Mouse (Mus musculus) T-helper 2 cell (primary cell): Measurements from ENCODE around the gene Hpd.

Experiments used
- in situ Hi-C: fragments of 300-600 bp; cut with MboI, MseI; formaldehyde crosslinking; loops from one replicate; pipeline ENCODE4 v1.15.1; 2025; ENCODE audit warnings: high pct_unique_total_duplicates

Gene Hpd

DNA sequence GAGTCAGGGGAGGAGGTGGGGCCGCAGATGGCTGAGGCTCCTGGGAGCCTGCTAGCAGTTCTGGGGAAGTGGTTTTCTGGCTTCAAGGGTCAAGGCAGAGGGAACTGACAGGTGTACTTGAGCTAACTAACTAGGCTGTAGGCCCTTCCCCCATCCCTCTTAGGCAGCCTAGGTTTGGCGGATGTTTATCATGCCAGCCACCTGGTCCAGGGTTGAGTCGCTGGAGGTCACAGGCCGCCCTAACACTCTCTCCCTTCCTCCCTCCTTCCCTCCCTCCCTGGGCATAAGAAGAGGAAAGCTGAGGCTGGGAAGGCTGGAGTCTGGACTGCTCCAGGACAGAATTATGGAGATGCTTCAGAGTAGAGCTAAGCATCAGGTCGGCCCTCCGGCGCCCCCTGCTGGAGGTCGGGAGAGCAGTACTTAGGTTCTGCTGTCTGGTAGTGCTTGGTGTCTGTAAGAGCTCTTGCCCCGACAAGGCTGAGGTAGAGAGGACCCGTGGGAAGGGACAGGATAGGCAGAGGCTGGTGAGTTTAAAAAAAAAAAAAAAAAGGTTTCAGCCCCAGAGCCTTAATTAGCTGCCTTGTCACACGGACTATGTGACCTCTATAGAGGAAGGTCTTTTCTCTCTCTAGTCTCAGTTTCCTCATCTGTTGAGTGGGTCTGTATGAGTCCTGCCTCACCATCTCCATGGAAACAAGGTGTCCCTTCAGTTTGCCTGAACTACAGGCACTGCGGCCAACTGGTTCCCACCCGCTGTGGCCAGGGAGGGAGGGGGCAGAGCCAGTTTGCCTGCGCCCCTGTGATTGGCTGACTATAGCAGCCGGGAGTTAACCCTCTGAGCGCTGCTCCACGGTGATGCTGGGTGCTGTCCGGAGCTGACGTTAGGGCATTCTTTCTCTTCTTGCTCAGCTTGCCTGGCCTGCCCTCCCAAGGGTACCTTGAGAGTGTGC lies 32.8 kb downstream of the Hpd start:
- in situ Hi-C loops: loop anchor here (5.0 to 25.0 kb wide), 4 partner anchors 72 to 1762 kb away; partner anchors contain the start of genes Ccdc63, Kmt5a, Naa25 and Sbno1

DNA sequence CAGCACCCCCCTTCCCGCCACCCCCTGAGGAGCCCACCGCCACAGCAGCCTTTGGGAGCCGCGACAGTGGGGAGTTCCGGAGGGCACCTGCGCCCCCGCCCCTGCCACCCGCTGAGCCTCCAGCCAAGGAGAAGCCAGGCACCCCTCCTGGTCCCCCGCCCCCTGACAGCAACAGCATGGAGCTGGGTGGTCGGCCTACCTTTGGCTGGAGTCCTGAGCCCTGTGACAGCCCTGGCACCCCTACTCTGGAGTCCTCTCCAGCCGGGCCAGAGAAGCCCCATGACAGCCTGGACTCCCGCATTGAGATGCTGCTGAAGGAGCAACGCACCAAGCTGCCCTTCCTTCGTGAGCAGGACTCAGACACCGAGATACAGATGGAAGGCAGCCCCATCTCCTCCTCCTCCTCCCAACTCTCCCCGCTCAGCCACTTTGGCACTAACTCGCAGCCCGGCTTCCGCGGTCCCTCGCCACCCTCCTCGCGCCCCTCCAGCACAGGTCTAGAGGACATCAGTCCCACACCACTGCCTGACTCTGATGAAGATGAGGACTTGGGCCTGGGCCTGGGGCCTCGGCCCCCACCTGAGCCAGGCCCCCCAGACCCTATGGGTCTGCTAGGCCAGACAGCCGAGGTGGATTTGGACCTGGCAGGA lies 34.3 kb downstream of the Hpd start:
- in situ Hi-C loops: loop anchor here (25.0 kb wide), 3 partner anchors 1011 to 1761 kb away; partner anchors contain the start of genes Ccdc63, Kmt5a, Naa25 and Sbno1

DNA sequence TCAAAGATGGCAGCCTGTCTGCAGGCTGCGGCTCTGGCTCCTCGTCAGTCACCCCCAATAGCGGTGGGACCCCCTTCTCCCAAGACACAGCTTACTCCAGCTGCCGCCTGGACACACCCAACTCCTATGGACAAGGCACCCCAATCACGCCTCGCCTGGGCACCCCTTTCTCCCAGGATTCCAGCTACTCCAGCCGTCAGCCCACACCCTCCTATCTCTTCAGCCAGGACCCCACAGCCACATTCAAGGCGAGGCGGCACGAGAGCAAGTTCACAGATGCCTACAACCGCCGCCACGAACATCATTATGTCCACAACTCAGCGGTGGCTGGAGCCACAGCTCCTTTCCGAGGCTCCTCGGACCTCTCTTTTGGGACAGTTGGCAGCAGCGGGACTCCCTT lies 35.0 kb downstream of the Hpd start:
- in situ Hi-C loops: loop anchor here (25.0 kb wide), 3 partner anchors 1010 to 1760 kb away; partner anchors contain the start of genes Ccdc63, Kmt5a, Naa25 and Sbno1

DNA sequence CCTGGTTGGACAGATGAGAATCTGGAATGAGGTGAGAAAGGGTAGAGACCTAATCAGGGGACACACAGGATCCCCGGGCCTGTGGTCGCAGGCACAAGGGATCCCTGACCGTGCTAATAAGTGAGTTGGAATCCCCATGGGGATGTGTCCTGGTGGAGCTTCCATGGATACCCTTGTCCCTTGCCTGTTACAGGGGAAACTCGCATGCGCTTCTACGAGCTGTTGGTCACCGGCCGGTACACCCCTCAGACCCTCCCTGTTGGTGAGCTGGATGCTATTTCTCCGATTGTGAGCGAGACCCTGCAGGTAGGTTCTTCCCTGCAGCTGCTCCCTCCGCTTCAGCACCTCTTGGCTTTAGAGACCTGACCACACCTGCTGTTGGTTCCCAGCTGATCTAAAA lies 36.2 kb downstream of the Hpd start:
- in situ Hi-C loops: loop anchor here (25.0 kb wide), 3 partner anchors 1009 to 1759 kb away; partner anchors contain the start of genes Ccdc63, Kmt5a, Naa25 and Sbno1

DNA sequence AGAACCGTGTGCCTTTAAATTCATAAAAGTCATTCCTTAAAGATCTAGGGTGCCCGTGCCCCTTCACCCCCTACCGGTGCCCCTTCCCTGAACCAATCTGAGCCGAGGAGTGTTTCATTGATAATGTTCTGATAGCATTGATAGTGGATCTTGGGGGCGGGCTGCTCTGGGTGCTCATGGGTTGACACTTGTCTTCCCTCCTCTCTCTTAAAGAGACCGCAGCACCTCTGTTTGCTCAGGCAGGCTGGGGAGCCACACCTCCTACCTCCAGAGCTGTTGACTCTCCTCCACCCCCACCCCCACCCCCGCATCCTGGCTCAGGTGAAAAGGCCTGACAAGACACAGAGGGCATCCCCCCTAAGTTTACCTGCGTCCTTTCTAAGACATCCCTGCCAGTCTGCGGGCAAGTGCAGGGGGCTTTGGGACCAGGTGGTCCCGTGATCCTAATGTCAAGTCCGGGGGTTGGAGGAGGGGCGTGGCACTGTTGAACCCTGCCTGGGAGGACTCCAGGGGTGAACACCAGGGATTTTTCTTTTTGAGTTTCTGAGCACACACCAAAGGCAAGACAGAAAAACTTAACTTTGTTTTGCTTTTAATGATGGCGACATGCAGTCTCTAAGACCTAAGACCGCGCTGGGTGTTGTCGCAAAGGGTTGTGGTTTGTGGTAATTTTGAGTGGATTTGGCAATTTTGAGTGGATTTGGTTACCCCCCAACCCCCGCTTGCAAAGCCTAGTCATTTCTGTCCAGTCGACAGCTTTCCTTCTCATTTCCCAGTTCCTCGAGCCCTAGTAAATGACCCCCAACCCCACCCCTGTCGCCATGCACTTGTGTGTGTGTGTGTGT lies 37.6 kb downstream of the Hpd start:
- in situ Hi-C loops: loop anchor here (25.0 kb wide), 3 partner anchors 1008 to 1758 kb away; partner anchors contain the start of genes Ccdc63, Kmt5a, Naa25 and Sbno1

DNA sequence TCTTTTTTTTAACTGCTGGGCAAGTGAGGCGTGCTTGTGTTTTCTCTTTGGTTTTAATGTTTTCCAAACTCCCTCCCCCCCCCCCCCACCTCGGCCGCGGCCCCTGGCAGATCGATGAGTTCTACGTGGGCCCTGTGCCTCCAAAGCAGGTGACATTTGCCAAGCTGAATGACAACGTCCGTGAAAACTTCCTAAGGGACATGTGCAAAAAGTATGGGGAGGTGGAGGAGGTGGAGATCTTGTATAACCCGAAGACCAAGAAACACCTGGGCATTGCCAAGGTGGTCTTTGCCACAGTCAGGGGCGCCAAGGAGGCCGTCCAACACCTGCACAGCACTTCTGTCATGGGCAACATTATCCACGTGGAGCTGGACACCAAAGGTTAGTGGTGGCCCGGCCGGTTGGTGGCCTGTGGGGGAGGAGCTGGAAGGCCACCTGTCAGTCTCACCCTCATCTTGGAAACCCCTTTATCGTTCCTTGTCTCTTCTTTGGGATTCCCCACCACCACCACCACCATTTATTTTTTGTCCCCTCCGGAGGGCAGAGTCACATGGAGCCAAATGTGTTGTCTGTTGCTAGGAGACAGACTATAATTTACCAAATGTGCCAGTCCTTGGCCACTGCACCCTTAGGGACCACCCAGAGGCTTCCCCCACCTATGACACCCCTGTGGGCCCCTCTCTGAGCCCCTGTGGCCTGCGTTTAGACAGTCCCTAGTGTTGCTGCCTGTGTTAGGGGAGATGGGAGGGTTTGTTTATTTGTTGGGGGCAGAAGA lies 38.4 kb downstream of the Hpd start:
- in situ Hi-C loops: loop anchor here (25.0 kb wide), 3 partner anchors 1007 to 1757 kb away; partner anchors contain the start of genes Ccdc63, Kmt5a, Naa25 and Sbno1

DNA sequence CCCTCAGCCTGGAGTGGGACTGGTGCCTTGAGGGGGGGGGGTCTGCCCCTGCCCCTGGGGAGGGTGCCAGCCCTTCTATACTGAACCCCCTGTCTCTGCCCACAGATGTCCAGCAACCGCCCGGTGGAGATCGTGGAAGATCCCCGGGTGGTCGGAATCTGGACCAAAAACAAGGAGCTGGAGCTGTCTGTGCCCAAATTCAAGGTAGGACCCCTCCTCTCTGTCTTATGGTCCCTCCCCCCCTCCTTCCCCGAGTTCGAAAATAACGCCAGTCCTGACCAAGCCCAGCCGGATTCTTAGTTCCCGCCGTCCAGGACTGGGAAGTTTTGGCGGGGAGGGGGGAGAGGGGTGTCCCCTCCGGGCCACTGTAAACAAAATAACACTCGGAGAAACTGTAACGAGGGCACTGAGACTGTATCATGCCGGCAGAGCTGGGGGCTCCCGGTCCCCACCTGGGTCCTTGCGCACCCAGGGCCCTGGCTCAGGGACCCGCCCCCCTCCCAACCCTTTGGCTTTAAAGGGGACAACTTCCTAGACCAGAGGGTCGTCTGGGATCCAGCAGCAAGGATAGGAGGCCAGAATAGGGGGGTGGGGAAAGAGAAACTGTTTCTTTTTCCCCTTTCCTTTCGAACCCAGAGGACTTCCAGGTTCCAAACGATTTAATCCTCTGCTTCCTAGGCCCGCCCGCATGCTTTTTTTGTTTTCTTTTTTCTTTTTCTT lies 39.1 kb downstream of the Hpd start:
- in situ Hi-C loops: loop anchor here (25.0 kb wide), 3 partner anchors 1006 to 1756 kb away; partner anchors contain the start of genes Ccdc63, Kmt5a, Naa25 and Sbno1

DNA sequence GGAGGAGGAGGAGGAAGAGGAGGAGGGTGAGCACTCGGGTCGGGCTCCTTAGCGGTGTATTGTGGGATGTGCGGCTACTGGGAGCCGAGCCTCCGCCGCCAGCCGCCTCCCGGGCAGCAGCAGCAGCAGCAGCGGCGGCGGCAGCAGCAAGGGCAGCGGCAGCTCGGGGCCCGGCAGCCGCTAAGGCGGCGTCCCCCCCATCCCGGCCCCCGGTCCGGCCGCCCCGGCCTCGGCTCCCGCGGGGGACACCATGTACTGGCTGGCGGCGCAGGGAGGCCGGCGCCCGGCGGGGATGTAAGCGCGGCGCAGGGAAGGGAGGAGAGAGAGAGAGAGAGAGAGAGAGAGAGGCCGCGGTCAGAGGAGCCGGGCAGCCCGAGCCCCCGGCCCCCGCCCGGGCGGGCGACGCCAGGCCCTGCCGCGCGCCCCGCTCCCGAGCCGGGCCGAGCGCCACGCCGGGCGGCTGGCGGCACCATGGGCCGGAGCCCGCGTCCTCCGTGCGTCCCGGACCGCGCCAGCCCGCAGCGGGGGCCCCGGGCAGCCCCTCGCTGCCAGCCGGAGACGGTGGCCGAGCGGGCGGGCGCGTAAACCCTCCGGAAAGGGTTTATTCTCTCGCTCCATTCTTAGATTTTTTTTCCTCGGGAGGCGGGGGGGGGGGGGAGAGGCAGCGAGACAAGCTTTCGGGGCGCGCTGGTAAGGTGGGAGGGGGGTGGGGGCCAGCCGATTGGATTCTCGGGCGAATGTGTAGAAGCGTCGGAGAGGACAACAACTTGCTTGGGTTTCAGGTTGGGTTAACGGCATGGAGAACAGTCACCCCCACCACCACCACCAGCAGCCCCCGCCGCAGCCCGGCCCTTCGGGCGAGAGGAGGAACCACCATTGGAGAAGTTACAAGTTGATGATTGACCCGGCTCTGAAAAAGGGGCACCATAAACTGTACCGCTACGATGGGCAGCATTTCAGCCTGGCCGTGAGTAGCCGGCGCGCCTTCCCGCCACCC lies 40.1 kb downstream of the Hpd start, which contains the start of gene Setd1b:
Gene Setd1b, plus strand, starts transcription at position 33 of the 997 bp plus-strand sequence.
- in situ Hi-C loops: loop anchor here (25.0 kb wide), 3 partner anchors 1005 to 1755 kb away; partner anchors contain the start of genes Ccdc63, Kmt5a, Naa25 and Sbno1

DNA sequence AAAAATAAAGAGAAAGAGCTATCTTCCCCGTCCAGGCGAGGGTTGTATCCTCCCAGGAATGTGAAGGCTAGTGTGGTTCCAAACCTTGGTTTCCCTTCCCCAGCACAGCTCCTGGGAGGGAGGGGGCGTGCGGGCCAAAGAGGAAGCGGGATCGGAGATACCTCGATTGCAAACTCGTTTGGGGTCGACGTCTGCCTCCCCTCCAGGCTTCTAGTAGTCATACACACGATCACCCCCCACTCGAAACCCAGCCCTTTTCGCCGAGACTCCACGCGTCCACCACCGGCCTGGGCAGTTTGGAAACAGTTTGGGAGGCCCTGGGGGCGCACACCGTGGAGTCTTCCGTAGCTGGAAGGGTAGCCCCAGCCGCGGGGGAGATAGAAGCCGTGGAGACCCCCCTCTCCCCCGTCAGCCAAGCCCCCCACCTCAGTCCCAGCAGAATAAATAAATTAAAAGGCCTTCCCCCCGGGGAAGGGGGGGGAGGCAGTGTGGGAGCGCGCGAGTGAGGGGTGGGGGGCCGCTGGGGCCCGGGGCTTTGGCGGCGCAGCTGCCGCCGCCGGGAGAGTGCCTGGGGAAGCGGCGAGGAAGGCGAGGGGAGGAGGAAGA lies 40.9 kb downstream of the Hpd start:
- in situ Hi-C loops: loop anchor here (25.0 kb wide), 3 partner anchors 1004 to 1754 kb away; partner anchors contain the start of genes Ccdc63, Kmt5a, Naa25 and Sbno1

DNA sequence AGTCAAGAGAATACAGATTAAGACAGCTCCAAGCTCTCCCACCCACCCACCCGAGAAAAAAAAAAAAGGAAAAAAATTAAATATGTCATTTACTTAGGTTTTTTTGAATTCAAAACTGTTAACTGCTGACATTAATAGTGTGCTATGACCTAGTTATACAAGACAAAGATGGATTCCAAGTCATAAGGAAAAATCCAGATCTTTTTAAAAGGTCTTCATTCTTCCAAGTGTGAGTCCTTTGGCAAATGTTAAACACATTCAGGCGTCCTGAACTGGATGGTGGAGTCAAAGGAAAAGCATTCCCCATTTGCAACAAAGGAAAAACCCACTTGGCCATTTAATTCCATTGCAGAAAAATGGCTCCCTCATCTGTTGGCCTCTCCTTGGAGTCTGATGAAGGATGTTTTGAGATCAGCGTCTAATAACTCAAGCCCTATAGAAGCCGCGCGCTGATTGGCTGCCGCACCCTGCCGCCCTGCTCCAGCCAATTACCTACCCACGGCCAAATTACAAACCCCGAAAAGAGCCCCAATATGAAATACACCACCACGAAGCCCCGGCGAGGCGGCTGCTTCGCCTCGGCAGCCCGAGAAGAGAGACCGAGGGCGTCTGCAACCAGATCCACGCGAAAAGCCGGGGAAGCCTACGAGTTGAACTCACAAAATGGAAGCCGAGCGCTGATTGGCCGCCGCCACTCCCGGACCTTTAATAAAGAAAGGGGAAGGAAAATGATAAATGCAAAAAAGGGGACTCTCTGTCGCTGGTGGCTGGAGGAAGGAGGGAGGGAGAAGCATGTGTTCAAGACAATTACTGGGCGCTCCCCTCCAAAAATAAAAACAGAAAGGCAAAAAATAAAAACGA lies 41.6 kb downstream of the Hpd start:
- in situ Hi-C loops: loop anchor here (25.0 kb wide), 3 partner anchors 1004 to 1754 kb away; partner anchors contain the start of genes Ccdc63, Kmt5a, Naa25 and Sbno1

DNA sequence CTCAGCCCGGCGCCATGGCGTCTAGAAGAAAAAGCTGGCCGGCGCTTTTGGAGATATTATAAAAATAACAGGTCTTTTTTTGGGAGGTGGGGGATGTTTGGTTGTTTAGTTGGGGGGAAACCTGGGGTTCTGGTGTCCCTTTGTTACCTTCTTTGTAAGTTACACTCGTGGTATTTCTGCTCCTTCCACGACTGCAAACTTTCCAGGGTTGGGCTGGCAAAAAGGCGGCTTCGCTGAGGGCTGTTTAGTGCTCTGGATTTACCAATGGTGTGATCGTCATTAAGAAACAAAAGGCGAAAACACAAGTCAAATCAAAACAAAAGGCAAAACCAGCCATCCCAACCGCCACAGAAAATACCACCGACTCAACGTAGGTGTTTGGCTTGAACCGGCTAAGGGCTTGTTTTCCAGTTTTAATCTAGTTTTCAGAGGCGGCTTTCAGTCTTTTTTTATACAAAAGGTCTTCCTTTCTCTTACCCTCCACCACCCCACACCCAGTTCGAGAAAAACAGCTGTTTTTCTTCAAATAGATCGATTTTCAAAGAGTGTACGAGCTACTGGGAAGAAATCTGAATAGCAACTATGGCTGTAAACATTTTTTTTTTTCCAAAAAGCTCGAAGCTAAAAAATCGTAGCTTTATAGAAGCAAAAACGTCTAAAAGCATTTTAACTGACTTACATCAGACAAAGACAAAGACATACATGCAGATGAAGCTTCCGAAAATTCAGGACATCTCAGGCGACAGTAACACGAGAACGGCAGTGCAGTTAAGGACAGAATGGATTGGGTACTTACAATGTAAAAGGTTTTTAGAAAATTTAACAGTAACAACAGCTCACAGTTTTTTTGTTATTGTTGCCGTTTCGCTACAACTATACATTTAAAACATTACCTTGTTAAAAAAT lies 42.6 kb downstream of the Hpd start:
- in situ Hi-C loops: loop anchor here (10.0 to 25.0 kb wide), 4 partner anchors 1003 to 1753 kb away; partner anchors contain the start of genes Ccdc63, Kmt5a, Naa25 and Rilpl1

DNA sequence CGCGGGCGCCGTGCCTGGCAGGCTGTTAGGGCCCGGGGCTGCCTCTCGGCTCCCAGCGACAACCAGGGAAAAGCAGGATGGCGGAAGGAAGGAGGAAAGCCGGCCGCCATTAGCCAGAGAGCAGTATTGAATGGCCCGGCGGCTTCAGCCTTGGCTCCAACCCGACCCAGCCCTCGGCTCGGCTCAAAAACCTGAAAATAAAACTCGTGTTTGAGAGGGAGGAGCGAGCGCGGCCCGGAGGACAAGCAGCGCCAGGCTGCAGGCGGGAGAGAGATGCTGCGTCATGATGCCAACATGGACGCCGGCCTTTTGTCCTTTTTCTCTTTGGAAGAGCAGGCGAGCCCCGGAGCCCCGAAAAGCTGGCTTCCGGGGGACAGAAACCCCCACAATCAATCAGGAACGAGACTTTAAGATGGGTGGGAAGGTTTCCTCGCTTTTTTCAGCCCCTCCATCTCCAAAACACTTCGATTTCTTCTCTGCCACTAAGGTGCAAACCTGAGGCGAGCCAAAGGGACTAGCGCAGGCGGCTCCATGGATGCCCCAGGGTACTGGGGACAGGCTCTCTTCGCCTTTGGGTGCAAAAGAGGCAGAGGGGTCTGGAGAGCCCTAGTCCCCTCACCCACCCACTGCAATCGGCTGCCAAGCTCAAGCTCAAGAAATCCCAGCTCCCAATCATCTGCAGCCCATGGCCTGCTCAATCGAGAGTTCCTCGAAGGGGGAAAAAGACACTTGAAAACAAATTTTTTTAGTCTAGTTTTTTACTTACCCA lies 43.4 kb downstream of the Hpd start:
- in situ Hi-C loops: loop anchor here (10.0 to 25.0 kb wide), 4 partner anchors 1002 to 1752 kb away; partner anchors contain the start of genes Ccdc63, Kmt5a, Naa25 and Rilpl1

DNA sequence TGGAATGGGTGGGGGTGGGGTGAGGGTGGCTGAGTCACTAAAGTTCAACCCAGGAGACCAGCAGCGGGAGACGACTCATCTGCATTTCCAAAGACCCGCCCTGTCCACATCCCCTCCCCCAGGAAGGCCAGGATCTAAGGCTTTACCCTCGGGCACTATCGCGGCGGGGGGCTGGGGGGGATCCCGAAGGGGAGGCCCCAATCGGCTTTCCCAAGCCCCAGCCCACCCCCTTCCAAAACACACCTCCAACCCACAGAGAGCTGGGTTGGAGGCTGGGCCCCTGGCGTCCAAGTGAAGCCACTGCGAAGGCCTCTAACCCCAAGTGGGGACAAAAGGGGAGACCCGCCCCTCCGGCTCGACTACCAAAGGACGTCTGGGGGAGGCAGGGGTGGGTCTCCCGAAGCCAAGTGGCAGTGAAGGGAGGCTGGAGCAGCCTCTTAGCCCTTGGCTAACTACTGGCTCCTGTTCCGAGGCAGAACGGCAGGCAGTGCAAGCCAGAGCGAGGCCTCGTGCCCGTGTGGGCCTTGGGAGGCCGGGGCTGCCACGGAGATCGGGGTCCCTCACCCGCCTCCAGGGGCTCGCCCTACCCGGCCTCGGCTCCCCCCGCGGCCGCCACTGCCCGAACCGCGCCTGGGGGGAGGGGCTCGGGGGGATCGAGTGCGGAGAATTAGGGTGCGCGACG lies 44.2 kb downstream of the Hpd start:
- in situ Hi-C loops: loop anchor here (10.0 to 25.0 kb wide), 4 partner anchors 1001 to 1751 kb away; partner anchors contain the start of genes Ccdc63, Kmt5a, Naa25 and Rilpl1

DNA sequence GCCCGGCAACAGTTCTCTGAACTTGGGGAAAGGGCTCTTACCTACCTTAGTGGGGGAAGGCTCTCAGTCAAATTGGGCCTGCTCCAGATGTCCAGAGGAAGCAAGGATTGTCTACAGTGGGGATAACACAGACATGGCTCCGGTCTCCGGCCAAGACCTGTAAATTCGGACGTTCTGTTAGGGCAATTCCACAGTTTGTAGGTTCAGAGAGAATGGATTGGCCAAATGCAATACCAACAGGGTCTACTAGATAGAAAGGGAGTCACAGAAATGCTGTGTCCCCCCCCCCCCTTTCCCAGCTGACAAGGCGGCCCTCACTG lies 44.7 kb downstream of the Hpd start:
- in situ Hi-C loops: loop anchor here (10.0 to 25.0 kb wide), 4 partner anchors 1001 to 1751 kb away; partner anchors contain the start of genes Ccdc63, Kmt5a, Naa25 and Rilpl1
